21 mouse cellular contexts compared by ENCODE assay signal in the genomic region with DNA sequence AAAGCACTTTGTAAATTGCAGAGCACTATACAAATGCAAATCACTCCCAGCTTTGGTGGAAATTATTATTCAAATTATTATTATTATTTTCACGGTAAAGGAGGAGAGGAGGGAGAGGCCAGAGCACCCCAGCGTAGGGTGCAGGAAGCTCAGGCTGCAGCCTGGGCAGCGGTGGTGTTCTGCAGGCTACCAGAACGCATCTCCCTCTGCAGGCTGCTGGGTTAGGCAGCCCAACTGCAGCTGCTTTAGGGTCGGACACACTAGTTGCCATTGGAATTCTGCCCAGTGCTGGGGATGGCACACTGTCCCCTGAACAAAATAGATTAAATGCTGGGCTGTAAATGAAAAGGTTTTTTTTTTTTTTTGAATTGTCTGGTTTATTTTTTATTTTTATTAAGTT.
DNase-seq lines count a peak whose midpoint lies in the region; ATAC-seq lines count a peak whose summit lies in the region.
"Had no signal": no experiment of that assay in that cellular context is flagged by ENCODE, and none has a peak within 500 bp of the region (broad histone marks: within the 10 kb centered on the region; RNA-seq: fewer than 3 reads in every experiment).

No protein-coding gene starts in this region.

- DNase-seq in hindbrain, embryonic 11.5 days (ENCODE audit: low spot score), result no peak
- DNase-seq in midbrain, embryonic 14.5 days, result peak; percentile 63
- DNase-seq in midbrain, embryonic 10.5 days (ENCODE audit: low spot score), result no peak
- DNase-seq in retina, embryonic 14.5 days (ENCODE audit: low spot score), result peak; percentile 23
- no peak for DNase-seq in gastrocnemius, adult 8-10 months (ENCODE audit: low spot score in 2 of 2)
- no peak for DNase-seq in kidney, postnatal 14 days
- DNase-seq: cerebellum, postnatal 14 days; gastrocnemius, adult 2 months; kidney, adult 2 months; kidney, postnatal 10 days; layer of hippocampus, adult 9-11 months; lung, adult 18-20 months; lung, postnatal 36 days; right cerebral cortex, adult 18-20 months; thymus, postnatal 25 days had no signal

- ATAC-seq in hindbrain, embryonic 11.5 days (ENCODE audit: low FRiP score), result no peak
- no peak for ATAC-seq in hindbrain, embryonic 12.5 days (ENCODE audit: low FRiP score)
- no peak for ATAC-seq in midbrain, embryonic 14.5 days (ENCODE audit: low FRiP score, low TSS enrichment)
- ATAC-seq in forebrain, embryonic 15.5 days (replicated peaks), result 0 out of 2 replicates have a peak, but pooled peaks have one; percentile 51
- ATAC-seq: inflammation-experienced regulatory T-cells, adult 6 months had no signal

- H3K36me3 ChIP-seq in hindbrain, embryonic 11.5 days (ENCODE audit: control insufficient read depth, insufficient read depth, low read length), result no peaks in the 10 kb centered on the region
- H3K36me3 ChIP-seq in hindbrain, embryonic 12.5 days, result no peaks in the 10 kb centered on the region
- no peaks in the 10 kb centered on the region for H3K36me3 ChIP-seq in midbrain, embryonic 14.5 days (ENCODE audit: control insufficient read depth, insufficient read depth, low read length)
- no peaks in the 10 kb centered on the region for H3K36me3 ChIP-seq in midbrain, embryonic 10.5 days
- H3K36me3 ChIP-seq in forebrain, embryonic 15.5 days, result no peaks in the 10 kb centered on the region
- H3K36me3 ChIP-seq: heart, embryonic 13.5 days had no signal

- H3K27ac ChIP-seq in hindbrain, embryonic 11.5 days (ENCODE audit: low read depth, low read length), result 0 out of 2 replicates have a peak overlapping the region, but pooled peaks have one; percentile 27
- no peak overlapping the region for H3K27ac ChIP-seq in hindbrain, embryonic 12.5 days
- H3K27ac ChIP-seq in midbrain, embryonic 14.5 days (replicated peaks; ENCODE audit: low read depth, low read length), result peak overlapping the region; percentile 20; the same call in 1 of the 2 replicates
- no peak overlapping the region for H3K27ac ChIP-seq in midbrain, embryonic 10.5 days (replicated peaks)
- peak overlapping the region; percentile 60 for H3K27ac ChIP-seq in forebrain, embryonic 15.5 days (replicated peaks)
- H3K27ac ChIP-seq: gastrocnemius, adult 2 months; heart, embryonic 13.5 days; left cerebral cortex, adult 2 months had no signal

- no peak overlapping the region for H3K4me3 ChIP-seq in hindbrain, embryonic 11.5 days (ENCODE audit: low read depth, low read length)
- no peak overlapping the region for H3K4me3 ChIP-seq in hindbrain, embryonic 12.5 days
- H3K4me3 ChIP-seq in midbrain, embryonic 14.5 days (replicated peaks; ENCODE audit: low read depth, low read length), result no peak overlapping the region
- no peak overlapping the region for H3K4me3 ChIP-seq in midbrain, embryonic 10.5 days
- H3K4me3 ChIP-seq in forebrain, embryonic 15.5 days, result no peak overlapping the region
- H3K4me3 ChIP-seq: gastrocnemius, adult 2 months; heart, embryonic 13.5 days; left cerebral cortex, adult 2 months had no signal

- H3K9me3 ChIP-seq in hindbrain, embryonic 11.5 days (ENCODE audit: control insufficient read depth, low read length), result no peaks in the 10 kb centered on the region
- no peaks in the 10 kb centered on the region for H3K9me3 ChIP-seq in hindbrain, embryonic 12.5 days (replicated peaks)
- no peaks in the 10 kb centered on the region for H3K9me3 ChIP-seq in midbrain, embryonic 14.5 days (ENCODE audit: control insufficient read depth, low read length)
- H3K9me3 ChIP-seq in midbrain, embryonic 10.5 days (replicated peaks), result no peaks in the 10 kb centered on the region
- no peaks in the 10 kb centered on the region for H3K9me3 ChIP-seq in forebrain, embryonic 15.5 days
- H3K9me3 ChIP-seq: heart, embryonic 13.5 days had no signal

- peaks cover 2% of the 10 kb centered on the region; the same call in 1 of the 2 replicates for H3K4me1 ChIP-seq in hindbrain, embryonic 11.5 days (replicated peaks; ENCODE audit: control insufficient read depth, insufficient read depth, low read length)
- peaks cover 13% of the 10 kb centered on the region for H3K4me1 ChIP-seq in hindbrain, embryonic 12.5 days
- H3K4me1 ChIP-seq in midbrain, embryonic 14.5 days (ENCODE audit: control insufficient read depth, insufficient read depth, low read length), result peaks cover 11% of the 10 kb centered on the region
- H3K4me1 ChIP-seq in midbrain, embryonic 10.5 days, result peaks cover 31% of the 10 kb centered on the region
- peaks cover 26% of the 10 kb centered on the region for H3K4me1 ChIP-seq in forebrain, embryonic 15.5 days

- H3K4me2 ChIP-seq in hindbrain, embryonic 11.5 days (replicated peaks; ENCODE audit: low read depth, low read length), result no peak overlapping the region
- no peak overlapping the region for H3K4me2 ChIP-seq in hindbrain, embryonic 12.5 days (replicated peaks)
- no peak overlapping the region for H3K4me2 ChIP-seq in midbrain, embryonic 14.5 days (ENCODE audit: low read length)
- H3K4me2 ChIP-seq in forebrain, embryonic 15.5 days (replicated peaks), result no peak overlapping the region
- H3K4me2 ChIP-seq: heart, embryonic 13.5 days; liver, embryonic 11.5 days had no signal

- no peak overlapping the region for H3K9ac ChIP-seq in hindbrain, embryonic 11.5 days (ENCODE audit: low read depth, low read length)
- no peak overlapping the region for H3K9ac ChIP-seq in hindbrain, embryonic 12.5 days
- no peak overlapping the region for H3K9ac ChIP-seq in midbrain, embryonic 14.5 days (replicated peaks; ENCODE audit: low read length)
- H3K9ac ChIP-seq in forebrain, embryonic 15.5 days (replicated peaks), result no peak overlapping the region
- H3K9ac ChIP-seq: heart, embryonic 13.5 days had no signal

- no peaks in the 10 kb centered on the region for H3K27me3 ChIP-seq in hindbrain, embryonic 11.5 days (ENCODE audit: control insufficient read depth, insufficient read depth, low read length)
- H3K27me3 ChIP-seq in hindbrain, embryonic 12.5 days, result peaks cover 7% of the 10 kb centered on the region; the same call in 1 of the 2 replicates
- H3K27me3 ChIP-seq in midbrain, embryonic 14.5 days (ENCODE audit: control insufficient read depth, insufficient read depth, low read length), result no peaks in the 10 kb centered on the region
- peaks cover 18% of the 10 kb centered on the region; the same call in 1 of the 2 replicates for H3K27me3 ChIP-seq in midbrain, embryonic 10.5 days (ENCODE audit: low read depth, poor library complexity, severe bottlenecking)
- H3K27me3 ChIP-seq in forebrain, embryonic 15.5 days, result no peaks in the 10 kb centered on the region

- 11% methylated on average over 5 of the region's 5 CpGs for WGBS in hindbrain, embryonic 11.5 days
- 16% methylated on average over 5 of the region's 5 CpGs for WGBS in hindbrain, embryonic 12.5 days
- 5% methylated on average over 5 of the region's 5 CpGs for whole genome bisulfite sequencing in midbrain, embryonic 14.5 days
- 20% methylated on average over 5 of the region's 5 CpGs for WGBS in midbrain, embryonic 10.5 days
- WGBS in forebrain, embryonic 15.5 days, result 6% methylated on average over 5 of the region's 5 CpGs

Comparison
In these comparisons a context has a peak if more than half of its experiments do, and no peak if none do; other contexts are left out.
1. DNase-seq: peak in midbrain, embryonic 14.5 days (single experiment) and retina, embryonic 14.5 days (single experiment); none in hindbrain, embryonic 11.5 days (single experiment), midbrain, embryonic 10.5 days (single experiment), gastrocnemius, adult 8-10 months (0 of 2) and kidney, postnatal 14 days (single experiment).
2. H3K27ac ChIP-seq: peak in hindbrain, embryonic 11.5 days (single experiment), midbrain, embryonic 14.5 days (single experiment) and forebrain, embryonic 15.5 days (single experiment); none in hindbrain, embryonic 12.5 days (single experiment) and midbrain, embryonic 10.5 days (single experiment).